Mouse (Mus musculus) kidney, postnatal 36 days (tissue): ENCODE measurements around the gene Aldh1l1.
A peak's percentile ranks its signal among the peaks of the same experiment; 100 is the strongest.

Experiments
- DNase-seq, 2 experiments: peaks; one replicate each; pipeline ENCODE4 v3.0.0; 2021 to 2022; ENCODE audit warnings: mixed read lengths in 2 of 2

The Aldh1l1 gene

GRCm38 (mm10) chr6:90553682-90554081, 67.5 kb downstream of the Aldh1l1 start:
- DNase-seq = peak; percentile 59 to 84

- DNase-seq = peak in 1 of 2 experiments; percentile 37
These were observed 70.4 kb downstream of the Aldh1l1 start for GRCm38 (mm10) chr6:90556534-90557058.

DNA sequence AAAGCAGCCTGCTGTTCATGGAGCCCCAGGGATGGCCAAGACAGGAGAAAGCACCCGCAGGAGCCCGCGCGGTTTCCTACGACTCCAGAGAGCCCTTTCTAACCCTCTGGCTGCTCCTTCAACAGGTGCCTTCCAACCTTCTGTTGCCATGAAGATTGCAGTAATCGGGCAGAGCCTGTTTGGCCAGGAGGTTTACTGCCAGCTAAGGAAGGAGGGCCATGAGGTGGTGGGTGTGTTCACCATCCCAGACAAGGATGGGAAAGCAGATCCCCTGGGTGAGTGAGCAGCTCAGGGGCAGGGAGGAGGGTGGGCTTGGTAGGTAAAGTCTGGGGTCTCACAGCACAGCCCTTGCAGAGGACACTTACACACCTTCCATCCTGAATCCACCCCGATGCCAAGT, 70.8 kb downstream of the Aldh1l1 start:
- no peak for DNase-seq

DNA sequence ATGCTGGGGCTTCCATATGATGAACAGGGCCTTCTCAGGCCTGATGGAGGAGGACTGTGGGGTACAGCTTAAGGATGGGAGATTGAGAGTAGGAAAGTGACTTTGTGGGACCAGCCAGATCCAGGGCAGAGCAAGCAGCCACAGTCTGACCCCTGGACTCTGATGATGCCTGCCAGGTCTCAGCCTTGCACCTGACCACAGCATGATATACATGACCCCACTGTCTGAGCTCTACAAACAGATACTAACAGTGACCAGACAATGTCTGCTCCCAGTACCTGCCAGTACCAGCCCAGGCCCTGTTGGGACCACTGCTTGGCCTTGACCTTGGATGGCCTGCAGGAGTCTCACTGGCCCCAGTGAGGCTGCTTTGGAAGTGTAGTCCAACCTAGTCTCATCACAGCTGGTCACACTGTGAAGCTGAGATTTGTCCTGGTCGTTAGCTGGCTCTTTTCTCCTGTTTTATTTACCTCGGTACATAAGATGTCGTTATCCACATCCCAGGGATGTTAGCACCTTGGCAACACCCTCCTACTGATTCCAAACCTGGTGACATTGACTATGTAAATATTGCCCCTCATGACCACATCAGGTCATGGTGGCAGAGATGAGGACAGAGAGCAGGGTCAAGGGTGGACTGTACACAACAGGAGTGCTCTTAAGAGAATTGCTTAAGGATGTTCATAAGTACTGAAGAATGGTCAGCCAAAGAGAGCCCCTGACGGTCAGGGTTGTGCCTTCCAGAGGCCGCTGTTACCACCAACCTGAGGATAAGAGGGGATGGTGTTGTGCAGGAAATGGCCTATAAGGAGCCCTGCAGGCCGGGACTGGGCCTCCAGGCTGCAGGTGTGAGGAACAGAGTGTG, 71.8 kb downstream of the Aldh1l1 start:
- no peak for DNase-seq

DNA sequence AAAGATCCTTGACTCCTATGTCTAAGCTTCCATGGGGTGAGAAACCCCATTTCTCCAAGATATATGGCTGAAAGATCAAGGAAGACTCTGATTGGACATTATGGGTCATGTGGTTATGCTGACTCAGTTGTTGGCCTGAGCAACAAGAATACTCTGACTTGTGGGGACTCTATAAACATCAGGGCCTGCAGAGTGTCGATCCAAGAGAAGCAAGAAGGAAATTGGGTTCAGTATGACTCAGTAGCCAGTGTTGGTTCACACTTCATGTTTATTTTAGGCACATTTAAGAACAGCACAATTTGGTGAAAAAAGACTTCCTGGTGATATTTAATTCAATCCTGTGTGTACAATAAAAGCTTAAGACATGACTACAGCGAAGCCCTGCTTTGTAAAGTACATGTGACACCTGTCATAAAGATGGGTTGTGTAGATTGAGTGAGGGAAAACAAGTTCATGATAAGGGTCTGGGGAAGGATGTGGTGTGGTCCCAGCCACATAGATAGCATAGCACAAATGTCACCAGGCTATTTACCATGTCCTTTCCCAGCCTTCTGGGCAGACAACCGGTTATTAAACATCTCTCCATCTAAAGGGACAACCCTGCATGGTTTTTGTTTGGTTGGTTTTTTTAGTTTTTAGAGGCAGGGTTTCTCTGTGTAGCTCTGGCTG, 74.3 kb downstream of the Aldh1l1 start:
- DNase-seq = no peak

DNA sequence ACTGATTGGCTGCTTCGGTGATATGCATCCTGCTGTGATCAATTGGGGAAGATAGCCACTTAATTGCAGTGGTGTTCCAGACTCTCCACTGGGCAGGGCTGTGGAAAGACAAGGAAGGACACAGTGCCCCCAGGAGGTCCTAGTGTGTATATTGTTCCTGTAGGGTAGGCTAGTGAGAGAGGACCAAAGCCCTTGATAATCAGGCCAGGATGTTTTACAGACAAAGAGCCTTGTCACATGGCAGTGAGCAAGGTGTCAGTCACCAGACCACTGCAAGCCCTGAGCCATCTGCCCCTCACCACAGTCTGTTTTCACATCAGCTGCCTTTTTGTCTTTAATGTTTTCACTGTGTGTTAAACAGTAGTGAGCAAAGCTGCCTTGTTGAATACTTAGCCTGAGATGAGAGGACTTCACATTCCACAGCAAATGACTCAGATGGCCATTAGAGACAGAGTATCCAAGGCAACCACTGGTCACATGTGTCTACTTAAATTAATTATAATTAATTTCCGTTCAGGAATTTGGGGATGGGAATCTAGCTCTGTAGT, 75.1 kb downstream of the Aldh1l1 start:
- DNase-seq = no peak

- DNase-seq = no peak
These were observed 78.0 kb downstream of the Aldh1l1 start for GRCm38 (mm10) chr6:90564240-90564639.

- DNase-seq = no peak
These were observed 79.4 kb downstream of the Aldh1l1 start for GRCm38 (mm10) chr6:90565357-90566215.

- no peak for DNase-seq
These were observed 81.3 kb downstream of the Aldh1l1 start for GRCm38 (mm10) chr6:90567486-90567885.

DNA sequence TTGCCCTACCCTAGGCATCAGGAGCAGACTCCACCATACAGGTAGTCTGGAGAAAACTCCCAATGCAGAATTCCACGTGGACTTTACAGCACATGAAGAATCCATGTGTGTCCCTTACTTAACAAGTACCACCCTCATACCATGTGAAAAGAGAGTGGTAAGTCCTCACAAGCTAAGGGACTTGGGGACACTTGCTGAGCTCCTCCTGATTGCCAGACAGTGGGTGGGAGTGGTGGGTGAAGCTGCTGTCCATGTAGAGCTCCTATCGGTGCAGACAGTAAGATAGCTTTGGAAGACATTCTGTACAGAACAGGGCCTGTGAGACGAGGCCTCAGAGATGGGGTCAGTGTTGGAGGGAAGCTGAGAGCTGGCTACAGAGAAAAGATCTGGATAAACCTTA, 81.7 kb downstream of the Aldh1l1 start:
- DNase-seq = no peak

GRCm38 (mm10) chr6:90568721-90569120, 82.5 kb downstream of the Aldh1l1 start:
- DNase-seq = peak in 1 of 2 experiments; percentile 48

DNA sequence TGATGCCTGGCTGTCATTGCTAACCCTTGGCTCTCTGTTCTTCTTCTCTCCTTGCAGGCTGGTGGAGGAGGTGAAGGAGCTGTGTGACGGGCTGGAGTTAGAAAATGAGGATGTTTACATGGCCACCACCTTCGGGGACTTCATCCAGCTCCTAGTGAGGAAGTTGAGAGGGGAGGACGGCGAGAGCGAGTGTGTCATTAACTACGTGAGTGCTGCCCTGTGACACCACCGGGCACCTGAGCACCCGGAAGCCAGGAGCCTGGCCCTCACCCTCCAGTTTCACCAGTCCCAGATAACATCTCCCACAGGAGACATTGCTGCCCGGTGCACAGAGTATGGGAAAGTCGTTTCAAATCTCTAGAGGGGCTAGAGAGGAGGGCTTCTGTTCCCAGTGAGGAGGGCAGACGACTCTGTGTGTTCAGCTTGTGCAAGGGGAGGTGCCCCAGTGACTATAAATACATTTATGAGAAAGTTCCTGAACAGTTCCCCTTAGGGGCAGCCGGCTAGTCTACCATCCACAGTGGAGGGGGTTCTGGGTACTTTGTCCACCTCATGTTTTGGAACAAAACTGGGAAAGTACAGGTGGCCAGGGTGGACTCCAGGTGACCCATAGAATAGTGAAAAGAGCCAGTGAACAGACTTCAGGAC, 83.6 kb downstream of the Aldh1l1 start:
- no peak for DNase-seq

GRCm38 (mm10) chr6:90570392-90570791, 84.2 kb downstream of the Aldh1l1 start:
- peak; percentile 62 to 78 for DNase-seq

DNA sequence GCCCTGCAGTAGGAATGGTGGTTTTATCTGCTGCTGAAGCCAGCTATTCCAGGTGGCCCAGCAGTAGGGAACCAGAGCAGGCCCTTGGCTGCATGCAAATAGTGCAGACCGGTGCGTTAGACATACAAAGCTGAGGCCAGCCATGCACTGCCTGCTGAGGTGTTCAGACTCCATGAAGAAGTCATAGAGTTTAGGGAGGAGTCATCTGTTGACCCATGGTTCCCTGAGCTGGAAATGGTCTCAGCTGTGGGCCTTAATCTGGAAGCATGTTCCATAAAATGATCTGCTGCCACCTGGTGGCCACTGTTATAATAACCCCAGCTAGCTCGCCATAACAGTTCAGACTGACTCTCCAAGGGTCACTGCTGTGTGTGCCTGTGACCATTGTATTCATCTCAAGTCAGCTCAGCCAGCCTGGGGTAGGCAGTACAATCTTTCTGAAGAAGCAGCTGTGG, 89.1 kb downstream of the Aldh1l1 start:
- DNase-seq = peak; percentile 83 to 92

GRCm38 (mm10) chr6:90578174-90578573, 91.9 kb downstream of the Aldh1l1 start:
- no peak for DNase-seq

GRCm38 (mm10) chr6:90582331-90582730, 96.1 kb downstream of the Aldh1l1 start:
- DNase-seq = no peak

DNA sequence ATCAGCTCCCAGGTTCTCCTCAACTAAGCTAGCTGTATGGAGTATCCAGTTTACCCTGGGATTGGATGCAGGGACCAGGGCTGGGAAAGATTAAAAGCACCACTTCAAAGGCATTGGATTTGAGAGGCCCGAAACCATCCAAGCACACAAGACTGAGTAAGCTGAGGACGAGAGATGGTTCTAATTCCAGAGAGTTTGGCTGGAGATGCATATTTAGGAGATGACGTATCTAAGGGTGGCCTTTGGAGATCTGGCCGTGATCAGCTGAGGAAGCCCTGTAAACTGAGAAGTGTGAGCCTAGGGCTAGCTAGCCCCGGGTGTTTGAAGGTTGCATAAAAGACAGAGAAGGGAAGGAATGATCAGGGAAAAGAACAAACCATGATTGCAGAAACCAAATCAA, 101.9 kb downstream of the Aldh1l1 start:
- no peak for DNase-seq

- DNase-seq = no peak
These were observed 104.5 kb downstream of the Aldh1l1 start for GRCm38 (mm10) chr6:90590707-90591106.

- no peak for DNase-seq
These were observed 108.7 kb downstream of the Aldh1l1 start for GRCm38 (mm10) chr6:90594972-90595371.

DNA sequence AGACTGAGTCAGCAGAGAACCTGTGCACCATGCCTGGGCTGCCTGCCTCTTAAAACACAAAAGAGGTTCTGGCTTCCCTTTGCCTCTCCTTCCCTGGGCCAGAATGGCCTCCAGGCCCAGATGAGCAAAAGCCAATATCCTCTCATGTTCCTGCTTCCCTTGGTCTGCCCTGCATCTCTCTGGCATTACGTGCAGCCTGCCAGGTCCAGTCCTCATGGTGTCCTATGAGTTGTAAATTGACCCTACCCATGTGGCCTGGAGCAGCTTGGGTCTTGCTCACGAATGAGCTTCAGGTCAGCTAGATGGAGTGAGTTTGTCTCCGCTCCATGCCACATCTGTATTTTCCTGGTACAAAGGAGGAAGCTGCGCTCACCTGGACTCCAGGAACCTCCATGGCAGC, 110.8 kb downstream of the Aldh1l1 start:
- no peak for DNase-seq

DNA sequence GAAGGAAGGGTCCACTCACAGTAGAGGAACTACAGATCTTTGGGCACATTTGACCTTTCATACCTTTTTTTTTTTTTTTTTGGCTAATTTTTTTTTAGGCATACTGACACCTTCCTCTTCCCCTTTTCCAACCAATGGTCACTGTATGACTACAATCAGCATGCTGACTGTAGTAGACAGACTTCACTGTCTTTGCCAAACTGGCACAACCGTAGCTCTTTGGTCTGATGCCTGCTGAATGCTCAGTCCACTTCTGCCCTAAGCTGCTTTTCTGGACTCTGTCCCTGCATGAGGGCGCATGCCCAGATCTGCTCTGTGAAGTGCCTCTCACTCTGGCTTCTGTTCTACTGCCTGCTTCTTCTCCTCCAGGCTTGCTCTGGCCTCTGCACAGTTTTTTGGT, 111.4 kb downstream of the Aldh1l1 start:
- peak; percentile 82 to 83 for DNase-seq

DNA sequence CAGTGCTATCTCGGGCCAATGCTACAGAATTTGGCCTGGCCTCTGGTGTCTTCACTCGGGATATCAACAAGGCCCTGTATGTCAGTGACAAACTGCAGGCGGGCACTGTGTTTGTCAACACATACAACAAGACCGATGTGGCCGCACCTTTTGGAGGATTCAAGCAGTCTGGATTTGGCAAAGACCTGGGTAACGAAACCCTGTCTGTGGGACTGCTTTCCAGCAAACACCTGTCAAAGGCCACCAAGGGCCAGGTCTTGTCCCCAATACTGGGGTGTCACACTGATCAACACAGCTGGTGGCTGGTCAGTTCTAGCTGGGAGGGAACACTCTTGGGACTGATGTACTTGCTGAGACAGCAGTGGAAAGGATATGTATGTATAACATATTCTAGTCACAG, 112.0 kb downstream of the Aldh1l1 start:
- no peak for DNase-seq
